Mouse (Mus musculus) bone marrow macrophage, adult 2 months (primary cell): ENCODE data around the gene Igf1r.

Experiments
- CTCF ChIP-seq: IDR thresholded peaks from 2 replicates; pipeline ENCODE4 v1.5.1; 2012; ENCODE audit warnings: low read depth, mild to moderate bottlenecking, low read length, moderate library complexity
- POLR2A ChIP-seq: IDR thresholded peaks from 2 replicates; pipeline ENCODE4 v1.6.1; 2012; ENCODE audit warnings: mild to moderate bottlenecking, low read depth, low read length, borderline replicate concordance

GRCm38 (mm10) chr7:67910528-67910927, 42.1 kb upstream of the Igf1r start:
- TF ChIP-seq POLR2A (no peak), CTCF (no peak)
